14 mouse cellular contexts compared by ENCODE assay signal in genomic region chr4:72167761-72168229, GRCm38 (mm10). TPM values are rescaled to one million over a fixed set of nuclear protein-coding genes. Genes with fewer than 3 reads are reported as not detected.
DNase-seq lines count a peak whose midpoint lies in the region; ATAC-seq and TF ChIP-seq lines count a peak whose summit lies in the region.
"Had no signal": no experiment of that assay in that cellular context is flagged by ENCODE, and none has a peak within 500 bp of the region (broad histone marks: within the 10 kb centered on the region; RNA-seq: fewer than 3 reads in every experiment).

No protein-coding gene starts in this region.

- WGBS in forebrain, embryonic 10.5 days: 8% methylated on average over 2 of the region's 2 CpGs
- WGBS in hindbrain, embryonic 15.5 days: 12% methylated on average over 2 of the region's 2 CpGs
- WGBS in neural tube, embryonic 13.5 days: 4% methylated on average over 2 of the region's 2 CpGs
- 46% methylated on average over 2 of the region's 2 CpGs for WGBS in intestine, postnatal 0 days

- no peak overlapping the region for H3K4me3 ChIP-seq in forebrain, embryonic 10.5 days
- no peak overlapping the region for H3K4me3 ChIP-seq in hindbrain, embryonic 15.5 days
- no peak overlapping the region for H3K4me3 ChIP-seq in neural tube, embryonic 13.5 days
- no peak overlapping the region for H3K4me3 ChIP-seq in intestine, postnatal 0 days (ENCODE audit: low read depth, low read length)

- peaks cover 66% of the 10 kb centered on the region for H3K36me3 ChIP-seq in forebrain, embryonic 10.5 days (replicated peaks)
- peaks cover 6% of the 10 kb centered on the region; the same call in 1 of the 2 replicates for H3K36me3 ChIP-seq in hindbrain, embryonic 15.5 days
- peaks cover 8% of the 10 kb centered on the region; the same call in 1 of the 2 replicates for H3K36me3 ChIP-seq in neural tube, embryonic 13.5 days
- H3K36me3 ChIP-seq in intestine, postnatal 0 days (ENCODE audit: control insufficient read depth, insufficient read depth): peaks cover 8% of the 10 kb centered on the region; the same call in 1 of the 2 replicates

- peaks cover 63% of the 10 kb centered on the region for H3K4me1 ChIP-seq in forebrain, embryonic 10.5 days
- H3K4me1 ChIP-seq in hindbrain, embryonic 15.5 days (replicated peaks): peaks cover 22% of the 10 kb centered on the region
- H3K4me1 ChIP-seq in neural tube, embryonic 13.5 days (replicated peaks): peaks cover 35% of the 10 kb centered on the region
- no peaks in the 10 kb centered on the region for H3K4me1 ChIP-seq in intestine, postnatal 0 days (replicated peaks; ENCODE audit: control insufficient read depth, insufficient read depth, low read length)

- H3K4me2 ChIP-seq in hindbrain, embryonic 15.5 days: no peak overlapping the region
- no peak overlapping the region for H3K4me2 ChIP-seq in neural tube, embryonic 13.5 days
- no peak overlapping the region for H3K4me2 ChIP-seq in intestine, postnatal 0 days (replicated peaks; ENCODE audit: low read depth)

- peak; percentile 68 for ATAC-seq in hindbrain, embryonic 15.5 days (ENCODE audit: low FRiP score, low read depth)
- peak; percentile 87 for ATAC-seq in neural tube, embryonic 13.5 days (ENCODE audit: low read depth)
- no peak for ATAC-seq in frontal cortex, adult (ENCODE audit: low TSS enrichment)
- ATAC-seq in intestine, postnatal 0 days: no peak
- ATAC-seq: lung, postnatal 0 days; Patski had no signal

- no peak for TF ChIP-seq CTCF in intestine, postnatal 0 days (IDR thresholded peaks at IDR 0.05; ENCODE audit: low read depth)

- DNase-seq in R1 (ENCODE audit: low read depth, low spot score): peak; percentile 64
- DNase-seq in forebrain, embryonic 10.5 days (ENCODE audit: extremely low spot score, low spot score): peak; percentile 60
- DNase-seq in urinary bladder, adult 18-20 months (ENCODE audit: low spot score in 2 of 2): no peak
- DNase-seq in right cerebral cortex, postnatal 10 days (ENCODE audit: low spot score in 2 of 2): no peak
- DNase-seq: cerebellum, adult 9-10 months; heart, postnatal 14 days; liver had no signal

- H3K27ac ChIP-seq in forebrain, embryonic 10.5 days: peak overlapping the region; percentile 40; the same call in 1 of the 2 replicates
- no peak overlapping the region; the same call in 1 of the 2 replicates for H3K27ac ChIP-seq in hindbrain, embryonic 15.5 days (replicated peaks)
- peak overlapping the region; percentile 55 for H3K27ac ChIP-seq in neural tube, embryonic 13.5 days (replicated peaks)
- no peak overlapping the region for H3K27ac ChIP-seq in intestine, postnatal 0 days (ENCODE audit: low read depth, low read length)
- H3K27ac ChIP-seq: kidney, postnatal 0 days had no signal

- peaks cover 63% of the 10 kb centered on the region for H3K27me3 ChIP-seq in forebrain, embryonic 10.5 days (ENCODE audit: poor library complexity, severe bottlenecking)
- no peaks in the 10 kb centered on the region for H3K27me3 ChIP-seq in hindbrain, embryonic 15.5 days
- H3K27me3 ChIP-seq in neural tube, embryonic 13.5 days: peaks cover under 1% of the 10 kb centered on the region; the same call in 1 of the 2 replicates
- H3K27me3 ChIP-seq in intestine, postnatal 0 days (replicated peaks; ENCODE audit: control insufficient read depth, insufficient read depth, low read length): no peaks in the 10 kb centered on the region
- H3K27me3 ChIP-seq: Patski had no signal

- no peak overlapping the region for H3K9ac ChIP-seq in hindbrain, embryonic 15.5 days
- no peak overlapping the region for H3K9ac ChIP-seq in neural tube, embryonic 13.5 days
- no peak overlapping the region for H3K9ac ChIP-seq in intestine, postnatal 0 days (ENCODE audit: low read depth, low read length)

- H3K9me3 ChIP-seq in forebrain, embryonic 10.5 days: no peaks in the 10 kb centered on the region
- H3K9me3 ChIP-seq in hindbrain, embryonic 15.5 days: no peaks in the 10 kb centered on the region
- no peaks in the 10 kb centered on the region for H3K9me3 ChIP-seq in neural tube, embryonic 13.5 days
- no peaks in the 10 kb centered on the region for H3K9me3 ChIP-seq in intestine, postnatal 0 days (ENCODE audit: control insufficient read depth)

RNA-seq across cellular contexts. Expression of gene Tle1, which starts 32.9 kb away (rescaled TPM):
- 39.2 and 39.8 TPM in 2 replicates for polyA plus RNA-seq in forebrain, embryonic 10.5 days (2016; fragmentation: Nextera tagmentation; extraction: Ambion mirVana)
- polyA plus RNA-seq in hindbrain, embryonic 15.5 days (2015; fragmentation: Nextera tagmentation; extraction: Ambion mirVana): 39.0 and 43.1 TPM in 2 replicates
- 37.5 and 42.3 TPM in 2 replicates for polyA plus RNA-seq in neural tube, embryonic 13.5 days (2015; fragmentation: Nextera tagmentation; extraction: Ambion mirVana)
- 12.8 and 13.9 TPM in 2 replicates for polyA plus RNA-seq in intestine, postnatal 0 days (2015; fragmentation: Nextera tagmentation; extraction: Ambion mirVana)

Comparison
In these comparisons a context has a peak if more than half of its experiments do, and no peak if none do; other contexts are left out.
1. DNase-seq: peak in R1 (single experiment) and forebrain, embryonic 10.5 days (single experiment); none in urinary bladder, adult 18-20 months (0 of 2) and right cerebral cortex, postnatal 10 days (0 of 2).
2. H3K27ac ChIP-seq: peak in forebrain, embryonic 10.5 days (single experiment) and neural tube, embryonic 13.5 days (single experiment); none in hindbrain, embryonic 15.5 days (single experiment) and intestine, postnatal 0 days (single experiment).
3. ATAC-seq: peak in hindbrain, embryonic 15.5 days (single experiment) and neural tube, embryonic 13.5 days (single experiment); none in frontal cortex, adult (single experiment) and intestine, postnatal 0 days (single experiment).